Mouse (Mus musculus) stomach, postnatal 0 days (tissue): ENCODE data around the gene Klc1. TPM values are rescaled to one million over a fixed set of nuclear protein-coding genes. Genes with fewer than 3 reads are reported as not detected.

Experiments used
- ATAC-seq: fragments of 200-750 bp; cut with Nextera tagmentation; 2 replicates; pipeline ENCODE4 v1.8.0; 2017; ENCODE audit not compliant: low FRiP score, low TSS enrichment
- DNase-seq: peaks from one replicate; pipeline ENCODE4 v3.0.0-alpha.2; 2016; ENCODE audit warnings: low spot score
- H3K27ac ChIP-seq: fragments of 300-500 bp; sonication (generic); replicated peaks from 2 replicates; pipeline ENCODE4 v1.5.1; 2014; ENCODE audit warnings: mild to moderate bottlenecking, control low read depth
- H3K27me3 ChIP-seq: fragments of 300-500 bp; sonication (generic); 2 replicates; pipeline ENCODE4 v1.6.1; 2014; ENCODE audit warnings: low read length; ENCODE audit not compliant: control insufficient read depth, insufficient read depth
- H3K36me3 ChIP-seq: fragments of 300-500 bp; sonication (generic); 2 replicates; pipeline ENCODE4 v1.6.1; 2014; ENCODE audit warnings: low read length, mixed read lengths; ENCODE audit not compliant: control insufficient read depth, insufficient read depth
- H3K4me1 ChIP-seq: fragments of 300-500 bp; sonication (generic); replicated peaks from 2 replicates; pipeline ENCODE4 v1.6.1; 2014; ENCODE audit warnings: antibody characterized with exemption; ENCODE audit not compliant: control insufficient read depth, insufficient read depth
- H3K4me2 ChIP-seq: fragments of 300-500 bp; sonication (generic); replicated peaks from 2 replicates; pipeline ENCODE4 v1.6.1; 2014; ENCODE audit warnings: low read depth, mild to moderate bottlenecking, control low read depth, moderate library complexity
- H3K4me3 ChIP-seq: fragments of 300-500 bp; sonication (generic); 2 replicates; pipeline ENCODE4 v1.5.1; 2014; ENCODE audit warnings: low read depth, low read length, control low read depth
- H3K9ac ChIP-seq: fragments of 300-500 bp; sonication (generic); 2 replicates; pipeline ENCODE4 v1.6.1; 2014; ENCODE audit warnings: mild to moderate bottlenecking, low read length, control low read depth, mixed read lengths
- H3K9me3 ChIP-seq: fragments of 300-500 bp; sonication (generic); 2 replicates; pipeline ENCODE4 v1.6.1; 2016; ENCODE audit warnings: low read length; ENCODE audit not compliant: control insufficient read depth
- CTCF ChIP-seq: IDR thresholded peaks from 2 replicates; pipeline ENCODE4 v1.5.1; 2016; ENCODE audit warnings: antibody characterized with exemption, low read depth, mild to moderate bottlenecking, moderate library complexity
- EP300 ChIP-seq: optimal IDR thresholded peaks from 2 replicates; pipeline ENCODE3; 2016; ENCODE audit warnings: antibody characterized with exemption
- WGBS: fragments of 180-500 bp; shearing (Covaris S2); extraction: QIAGEN DNeasy Blood & Tissue Kit; methylation state at CpG from one replicate; pipeline ENCODE4 v1.1.7; 2014; 5-methylcytosine and 5-hydroxymethylcytosine counted together
- polyA plus RNA-seq: library from polyadenylated mRNA; unstranded; fragments of >200 nt; fragmentation: Nextera tagmentation; extraction: Ambion mirVana; gene quantifications from 2 replicates; pipeline ENCODE4 v1.2.1, GENCODE M21; 2015

Klc1 gene
- polyA plus RNA-seq, 1 experiment from 2014 or later: 56.7 TPM

DNA sequence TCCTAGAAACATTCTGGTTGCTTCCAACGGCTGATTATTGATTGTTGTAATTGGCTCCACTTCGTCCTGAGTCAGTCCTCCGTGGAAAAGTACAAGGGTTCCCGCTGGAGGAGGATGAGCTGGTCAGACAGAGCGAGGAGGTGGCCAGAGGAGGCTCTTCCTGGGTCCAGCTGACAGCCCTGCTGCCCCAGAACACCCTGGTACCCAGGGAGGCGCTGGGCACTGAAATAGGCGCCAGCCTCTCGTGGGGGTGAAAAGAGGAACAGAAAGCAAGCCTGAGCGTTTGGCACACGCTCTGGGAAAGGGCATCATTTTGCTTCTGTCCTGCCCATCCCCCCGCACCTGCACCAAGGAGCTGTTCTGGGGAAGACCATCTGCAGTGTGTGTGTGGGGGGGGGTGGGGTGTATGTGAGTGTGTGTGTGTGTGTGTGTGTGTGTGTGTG is 14.6 kb upstream of the Klc1 start:
- Histone ChIP-seq H3K4me3 (no peak overlapping the region), H3K4me1 (0 out of 2 replicates have a peak, but pooled peaks cover 3% of the 10 kb centered on the region), H3K9ac (peak overlapping the region; percentile 38; the same call in 1 of the 2 replicates), H3K4me2 (peak overlapping the region; percentile 12; the same call in 1 of the 2 replicates), H3K9me3 (no peaks in the 10 kb centered on the region), H3K27ac (peak overlapping the region; percentile 74), H3K27me3 (no peaks in the 10 kb centered on the region), H3K36me3 (no peaks in the 10 kb centered on the region)
- DNase-seq (no peak), ATAC-seq (peak; percentile 53; the same call in 1 of the 2 replicates)
- TF ChIP-seq CTCF (no peak), EP300 (no peak)
- 50% methylated on average over 11 of the region's 11 CpGs for WGBS

DNA sequence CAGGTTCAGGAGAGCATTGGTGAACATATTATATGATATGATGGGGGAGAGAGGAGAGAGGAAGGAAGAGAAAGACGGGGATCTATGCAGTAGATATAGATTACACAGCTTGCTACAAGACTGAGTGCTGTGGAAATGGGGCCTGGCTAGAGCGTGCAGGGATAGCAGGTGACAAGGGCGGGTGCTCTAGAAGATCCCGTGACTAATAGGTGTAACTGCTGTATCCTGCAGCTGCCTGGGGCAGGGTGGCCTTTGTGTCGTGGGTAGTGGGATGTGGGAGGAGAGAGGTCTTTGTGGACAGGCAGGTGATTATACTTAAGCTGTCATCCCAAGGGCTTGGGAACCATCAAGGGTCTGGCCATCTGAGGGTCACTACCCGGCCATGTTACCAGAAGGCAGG is 13.4 kb upstream of the Klc1 start:
- ATAC-seq (no peak), DNase-seq (no peak)
- Histone ChIP-seq H3K4me2 (no peak overlapping the region), H3K27me3 (no peaks in the 10 kb centered on the region), H3K9me3 (no peaks in the 10 kb centered on the region), H3K4me1 (0 out of 2 replicates have a peak, but pooled peaks cover 3% of the 10 kb centered on the region), H3K36me3 (no peaks in the 10 kb centered on the region), H3K27ac (peak overlapping the region; percentile 56; the same call in 1 of the 2 replicates), H3K9ac (no peak overlapping the region), H3K4me3 (no peak overlapping the region)
- WGBS: 77% methylated on average over 6 of the region's 6 CpGs
- TF ChIP-seq CTCF (no peak), EP300 (no peak)

DNA sequence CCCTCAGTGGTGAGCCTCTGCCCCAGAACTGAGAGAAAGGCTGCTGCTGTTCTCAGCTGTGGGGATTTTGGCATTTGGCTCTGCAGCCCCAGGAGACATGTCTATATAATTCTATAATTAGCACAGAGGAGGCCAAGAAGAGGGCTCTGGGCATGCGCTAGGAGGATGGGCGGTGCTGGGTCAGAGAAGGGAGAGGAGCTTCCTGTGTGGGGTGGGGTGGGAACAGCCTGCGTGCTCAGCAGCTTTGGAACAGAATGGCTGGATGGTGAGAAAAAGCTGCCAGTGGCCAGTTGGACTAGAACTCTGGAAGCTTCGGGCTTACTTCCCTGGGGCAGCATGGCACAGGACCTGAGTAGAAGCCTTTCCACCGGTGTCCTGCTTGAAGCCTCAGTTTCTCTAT is 12.6 kb upstream of the Klc1 start:
- TF ChIP-seq CTCF (no peak), EP300 (no peak)
- WGBS: 20% methylated on average over 5 of the region's 5 CpGs
- H3K27me3 ChIP-seq: no peaks in the 10 kb centered on the region
- H3K4me3 ChIP-seq: no peak overlapping the region
- H3K9me3 ChIP-seq: no peaks in the 10 kb centered on the region
- H3K9ac ChIP-seq: no peak overlapping the region
- H3K4me1 ChIP-seq: 0 out of 2 replicates have a peak, but pooled peaks cover 3% of the 10 kb centered on the region
- ATAC-seq (peak; percentile 79), DNase-seq (peak; percentile 67)
- peak overlapping the region; percentile 56 for H3K27ac ChIP-seq
- no peaks in the 10 kb centered on the region for H3K36me3 ChIP-seq
- no peak overlapping the region for H3K4me2 ChIP-seq

DNA sequence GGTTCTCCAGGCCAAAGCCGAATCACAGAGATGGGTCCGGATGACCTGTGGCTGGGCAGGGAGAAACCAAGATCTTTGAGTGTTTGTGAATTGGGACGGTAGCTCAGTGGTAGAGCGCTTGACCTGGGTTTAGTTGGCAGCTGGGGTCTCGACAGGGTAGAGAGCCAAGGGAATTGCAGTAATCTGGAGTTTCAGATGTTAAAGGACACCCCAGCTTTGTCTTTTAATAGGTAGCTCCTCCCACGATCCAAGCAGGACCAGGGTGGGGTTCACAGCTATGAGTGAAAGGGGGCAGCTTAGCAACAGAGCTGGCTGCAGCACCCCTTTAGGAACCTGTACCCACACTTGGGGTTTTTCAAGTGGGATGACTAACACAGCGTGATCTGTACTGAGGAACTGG is 11.2 kb upstream of the Klc1 start:
- ATAC-seq (no peak), DNase-seq (no peak)
- H3K27me3 ChIP-seq: no peaks in the 10 kb centered on the region
- H3K4me2 ChIP-seq: no peak overlapping the region
- H3K4me3 ChIP-seq: no peak overlapping the region
- no peak overlapping the region for H3K27ac ChIP-seq
- 87% methylated on average over 7 of the region's 7 CpGs for WGBS
- H3K9me3 ChIP-seq: no peaks in the 10 kb centered on the region
- no peak overlapping the region for H3K9ac ChIP-seq
- no peak for TF ChIP-seq EP300
- TF ChIP-seq CTCF: no peak
- H3K36me3 ChIP-seq: no peaks in the 10 kb centered on the region
- H3K4me1 ChIP-seq: 0 out of 2 replicates have a peak, but pooled peaks cover 3% of the 10 kb centered on the region

DNA sequence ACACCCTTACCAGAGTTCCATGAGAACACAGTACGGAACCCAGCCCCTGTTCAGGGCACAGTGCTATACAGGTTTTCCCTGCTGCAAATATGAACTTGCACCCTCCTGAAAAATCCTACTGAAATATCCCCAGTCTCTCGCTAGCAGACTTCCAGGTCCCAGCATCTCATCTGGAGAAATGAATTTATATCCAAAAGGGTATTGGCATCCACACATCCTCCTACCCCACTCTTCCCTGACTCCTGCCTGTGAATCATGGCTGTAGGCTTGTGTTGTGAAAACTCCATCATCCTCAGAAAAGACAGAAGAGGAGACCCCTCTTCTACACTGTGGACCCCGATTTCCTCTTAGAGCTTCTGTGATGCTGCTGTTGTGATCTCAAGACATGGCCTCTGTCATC is 7.9 kb upstream of the Klc1 start:
- TF ChIP-seq CTCF (no peak), EP300 (no peak)
- DNase-seq: no peak

DNA sequence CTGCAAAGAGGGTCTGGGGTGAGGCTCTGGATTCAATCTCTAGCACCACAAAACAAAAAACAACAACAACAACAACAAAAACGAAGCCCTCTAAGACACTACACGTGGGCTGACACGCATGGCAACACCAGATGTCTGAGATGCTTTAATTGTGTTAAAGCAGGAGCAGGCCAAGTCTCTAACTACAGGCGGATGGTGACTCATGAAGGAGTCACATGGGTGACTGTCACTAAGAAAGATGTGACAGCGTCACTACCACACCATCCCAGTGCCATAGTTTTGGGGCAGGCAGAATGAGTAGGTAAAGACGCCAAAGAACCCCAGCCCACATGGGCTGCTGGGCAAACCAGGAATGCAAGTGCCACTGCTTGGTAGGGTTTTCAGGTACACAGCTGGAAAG is 6.2 kb upstream of the Klc1 start:
- H3K4me2 ChIP-seq: no peak overlapping the region
- H3K36me3 ChIP-seq: no peaks in the 10 kb centered on the region
- H3K9ac ChIP-seq: no peak overlapping the region
- 82% methylated on average over 6 of the region's 6 CpGs for WGBS
- H3K27ac ChIP-seq: no peak overlapping the region
- H3K27me3 ChIP-seq: no peaks in the 10 kb centered on the region
- H3K9me3 ChIP-seq: no peaks in the 10 kb centered on the region
- H3K4me1 ChIP-seq: no peaks in the 10 kb centered on the region
- ATAC-seq (no peak), DNase-seq (no peak)
- no peak overlapping the region for H3K4me3 ChIP-seq
- TF ChIP-seq CTCF: no peak
- TF ChIP-seq EP300: no peak

More for the DNA sequence above, 7.9 kb upstream of the Klc1 start:
- Histone ChIP-seq H3K27ac (no peak overlapping the region), H3K9me3 (no peaks in the 10 kb centered on the region), H3K4me1 (0 out of 2 replicates have a peak, but pooled peaks cover 3% of the 10 kb centered on the region), H3K4me2 (no peak overlapping the region), H3K36me3 (no peaks in the 10 kb centered on the region), H3K9ac (no peak overlapping the region), H3K4me3 (no peak overlapping the region), H3K27me3 (no peaks in the 10 kb centered on the region)
- 95% methylated on average over 3 of the region's 3 CpGs for WGBS
- ATAC-seq: no peak
